Mouse (Mus musculus) embryonic facial prominence, embryonic 11.5 days (tissue): ENCODE measurements around the gene Stra6l. TPM values are rescaled to one million over a fixed set of nuclear protein-coding genes. Genes with fewer than 3 reads are reported as not detected.

Source experiments
- ATAC-seq: fragments of 200-750 bp; cut with Nextera tagmentation; replicated peaks from 2 replicates; pipeline ENCODE4 v1.8.0; 2017; ENCODE audit warnings: low read depth; ENCODE audit not compliant: insufficient number of reproducible peaks, low FRiP score, low TSS enrichment
- DNase-seq: peaks from one replicate; pipeline ENCODE4 v3.0.0-alpha.2; 2015; ENCODE audit warnings: low spot score
- H3K27ac ChIP-seq: fragments of 300-500 bp; sonication (generic); replicated peaks from 2 replicates; pipeline ENCODE4 v1.5.1; 2014; ENCODE audit warnings: mild to moderate bottlenecking, low read depth, low read length, control low read depth
- H3K27me3 ChIP-seq: fragments of 300-500 bp; sonication (generic); 2 replicates; pipeline ENCODE4 v1.6.1; 2014; ENCODE audit warnings: mild to moderate bottlenecking, low read length, moderate library complexity, mixed read lengths; ENCODE audit not compliant: control insufficient read depth, insufficient read depth
- H3K36me3 ChIP-seq: fragments of 300-500 bp; sonication (generic); replicated peaks from 2 replicates; pipeline ENCODE4 v1.6.1; 2014; ENCODE audit warnings: low read depth, mild to moderate bottlenecking, low read length, moderate library complexity, mixed read lengths; ENCODE audit not compliant: control insufficient read depth, insufficient read depth
- H3K4me1 ChIP-seq: fragments of 300-500 bp; sonication (generic); 2 replicates; pipeline ENCODE4 v1.6.1; 2014; ENCODE audit warnings: low read length, mixed read lengths; ENCODE audit not compliant: control insufficient read depth, insufficient read depth
- H3K4me2 ChIP-seq: fragments of 300-500 bp; sonication (generic); 2 replicates; pipeline ENCODE4 v1.6.1; 2014; ENCODE audit warnings: low read depth, mild to moderate bottlenecking, control low read depth, low read length, moderate library complexity
- H3K4me3 ChIP-seq: fragments of 300-500 bp; sonication (generic); 2 replicates; pipeline ENCODE4 v1.5.1; 2014; ENCODE audit warnings: low read depth, low read length, control low read depth
- H3K9ac ChIP-seq: fragments of 300-500 bp; sonication (generic); replicated peaks from 2 replicates; pipeline ENCODE4 v1.6.1; 2014; ENCODE audit warnings: mild to moderate bottlenecking, control low read depth, low read length
- H3K9me3 ChIP-seq: fragments of 300-500 bp; sonication (generic); replicated peaks from 2 replicates; pipeline ENCODE4 v1.6.1; 2016; ENCODE audit warnings: mild to moderate bottlenecking, low read length, inconsistent platforms, mixed read lengths; ENCODE audit not compliant: control insufficient read depth
- WGBS: fragments of 180-500 bp; shearing (Covaris S2); extraction: QIAGEN DNeasy Blood & Tissue Kit; methylation state at CpG from one replicate; pipeline ENCODE4 v1.1.7; 2014; 5-methylcytosine and 5-hydroxymethylcytosine counted together
- polyA plus RNA-seq: library from polyadenylated mRNA; unstranded; fragments of >200 nt; fragmentation: Nextera tagmentation; extraction: Ambion mirVana; gene quantifications from 2 replicates; pipeline ENCODE4 v1.2.1, GENCODE M21; 2014

Gene Stra6l
- polyA plus RNA-seq, 1 experiment from 2014 or later = 0.14 TPM

DNA sequence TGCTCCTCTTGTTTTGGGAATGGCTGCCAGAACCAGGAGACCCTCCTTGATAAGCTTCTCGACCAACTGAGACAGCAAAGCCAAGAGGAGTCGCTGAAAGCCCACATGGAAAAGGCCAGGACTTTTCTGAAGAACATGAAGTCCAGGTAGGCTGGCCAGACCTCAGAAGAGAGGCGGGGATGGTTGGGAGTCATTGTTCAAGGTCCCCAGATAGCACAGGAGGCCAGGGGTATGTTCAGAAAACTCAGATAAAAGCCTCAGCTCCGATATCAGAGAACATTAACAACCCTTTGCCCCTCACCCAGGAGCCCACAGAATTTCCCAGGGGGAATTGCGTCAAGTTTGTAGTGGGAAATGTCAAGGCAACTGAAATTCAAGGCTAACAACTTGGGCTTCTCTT lies 62.8 kb downstream of the Stra6l start:
- ATAC-seq = no peak
- Histone ChIP-seq H3K4me3 (no peak overlapping the region), H3K4me1 (no peaks in the 10 kb centered on the region), H3K36me3 (no peaks in the 10 kb centered on the region), H3K4me2 (no peak overlapping the region), H3K27ac (no peak overlapping the region), H3K27me3 (no peaks in the 10 kb centered on the region), H3K9ac (no peak overlapping the region), H3K9me3 (no peaks in the 10 kb centered on the region)
- DNase-seq = no peak
- 80% methylated on average over 5 of the region's 5 CpGs for WGBS

DNA sequence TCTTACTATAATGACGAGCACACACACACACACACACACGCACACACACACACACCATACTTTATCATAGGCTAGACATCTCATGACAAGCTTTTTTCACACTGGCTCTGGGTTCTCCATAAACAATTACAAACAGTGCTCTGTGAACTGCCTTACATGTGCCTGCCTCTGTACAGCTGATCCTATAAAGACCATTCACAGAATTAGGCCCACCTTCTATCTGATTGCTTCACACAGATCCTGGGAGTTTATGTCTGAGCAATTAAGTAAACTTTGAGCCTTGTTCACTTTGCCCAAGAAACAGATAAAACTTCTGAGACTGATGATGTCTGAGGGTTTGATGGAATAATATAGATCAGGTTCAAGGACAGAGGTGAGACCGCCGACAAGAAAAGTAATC lies 63.4 kb downstream of the Stra6l start:
- no peak overlapping the region for H3K4me2 ChIP-seq
- no peak for DNase-seq
- no peak for ATAC-seq

DNA sequence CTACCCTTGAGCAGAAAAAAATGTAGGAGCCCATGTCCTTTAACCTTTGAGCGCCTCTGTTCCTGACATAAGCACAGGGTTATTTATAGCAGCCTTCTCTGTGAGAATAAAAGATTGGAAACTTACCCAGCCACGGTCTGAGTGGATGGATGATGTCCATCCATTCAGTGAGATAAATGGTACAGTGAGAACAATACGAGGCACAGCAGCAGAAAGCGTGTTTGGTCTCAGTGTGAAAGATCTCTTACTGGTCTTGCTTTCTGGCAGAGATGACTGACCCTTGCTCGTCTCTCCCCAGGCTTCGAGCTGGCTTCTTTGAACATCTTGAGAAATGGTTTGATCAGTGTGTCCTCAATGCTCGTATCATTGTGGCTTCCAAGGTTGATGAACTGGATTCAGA lies 68.6 kb downstream of the Stra6l start:
- Histone ChIP-seq H3K9ac (no peak overlapping the region), H3K4me1 (no peaks in the 10 kb centered on the region), H3K36me3 (no peaks in the 10 kb centered on the region), H3K27ac (no peak overlapping the region), H3K9me3 (no peaks in the 10 kb centered on the region), H3K4me3 (no peak overlapping the region), H3K27me3 (no peaks in the 10 kb centered on the region), H3K4me2 (no peak overlapping the region)
- DNase-seq (no peak), ATAC-seq (no peak)
- WGBS = 83% methylated on average over 7 of the region's 7 CpGs

More for the DNA sequence above, 63.4 kb downstream of the Stra6l start:
- Histone ChIP-seq H3K9me3 (no peaks in the 10 kb centered on the region), H3K36me3 (no peaks in the 10 kb centered on the region), H3K4me3 (no peak overlapping the region), H3K4me1 (no peaks in the 10 kb centered on the region), H3K9ac (no peak overlapping the region), H3K27ac (no peak overlapping the region), H3K27me3 (no peaks in the 10 kb centered on the region)
- WGBS = 95% methylated on average over 4 of the region's 4 CpGs

DNA sequence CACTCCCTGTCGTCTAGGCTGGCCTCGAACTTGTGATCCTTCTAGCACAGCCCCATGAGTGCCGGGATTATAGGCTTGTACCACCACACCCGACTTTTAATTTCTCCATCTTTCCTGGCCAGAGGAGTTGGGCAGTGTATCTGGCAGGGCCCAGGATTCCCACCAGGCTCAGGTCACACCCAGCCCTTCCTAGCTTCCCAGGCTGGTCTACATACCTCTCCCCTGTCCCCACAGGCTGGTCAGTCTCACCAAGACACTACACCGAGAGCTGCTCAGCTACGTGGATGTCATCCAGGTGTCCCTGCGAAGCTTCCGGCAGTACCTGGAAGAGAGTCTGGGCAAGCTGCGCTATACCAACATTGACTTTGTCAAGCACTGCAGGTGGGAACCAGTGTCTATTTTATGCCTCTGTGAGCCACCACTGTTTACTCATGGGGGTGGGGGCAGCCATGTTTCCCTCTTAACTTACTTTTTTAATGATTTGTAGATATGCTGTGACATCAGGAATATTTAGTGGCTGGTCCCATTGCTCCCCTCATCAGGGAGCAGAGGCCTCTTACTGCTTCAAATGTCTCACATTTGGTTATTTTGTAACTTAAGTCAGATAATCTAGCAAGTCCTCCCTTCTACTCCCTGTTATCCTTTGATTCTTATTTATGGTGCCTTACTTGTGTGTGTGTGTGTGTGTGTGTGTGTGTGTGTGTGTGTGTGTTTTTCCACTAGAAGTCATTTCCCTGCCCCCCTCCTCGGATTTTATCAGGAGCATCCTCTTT lies 73.4 kb downstream of the Stra6l start:
- Histone ChIP-seq H3K9ac (no peak overlapping the region), H3K4me2 (no peak overlapping the region), H3K27me3 (no peaks in the 10 kb centered on the region), H3K4me3 (no peak overlapping the region), H3K27ac (no peak overlapping the region), H3K36me3 (no peaks in the 10 kb centered on the region), H3K4me1 (no peaks in the 10 kb centered on the region), H3K9me3 (no peaks in the 10 kb centered on the region)
- ATAC-seq (no peak), DNase-seq (no peak)
- 83% methylated on average over 10 of the region's 10 CpGs for WGBS

DNA sequence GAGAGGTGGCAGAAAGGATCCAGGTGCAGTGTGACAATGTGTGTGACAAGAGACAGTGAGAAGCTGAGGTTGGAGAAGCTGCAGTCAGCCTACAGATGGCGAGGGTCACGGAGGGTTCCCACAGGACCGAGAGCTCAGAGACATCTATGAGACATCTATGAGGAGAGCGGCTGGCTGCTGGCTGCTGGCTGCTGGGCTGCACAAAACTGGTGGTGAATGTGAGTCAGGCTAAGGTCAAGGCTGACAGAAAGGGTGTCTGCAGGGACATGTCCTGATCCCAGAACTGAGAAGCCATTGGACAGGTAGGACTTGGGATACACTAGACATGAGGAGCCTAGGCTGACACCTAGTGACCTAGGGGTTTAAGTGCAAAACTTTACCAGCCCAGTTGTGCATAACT lies 75.5 kb downstream of the Stra6l start:
- ATAC-seq = no peak
- Histone ChIP-seq H3K9me3 (no peaks in the 10 kb centered on the region), H3K27me3 (no peaks in the 10 kb centered on the region), H3K4me3 (no peak overlapping the region), H3K9ac (no peak overlapping the region), H3K4me1 (no peaks in the 10 kb centered on the region), H3K4me2 (no peak overlapping the region), H3K36me3 (no peaks in the 10 kb centered on the region), H3K27ac (no peak overlapping the region)
- no peak for DNase-seq
- 90% methylated on average over 4 of the region's 4 CpGs for WGBS

DNA sequence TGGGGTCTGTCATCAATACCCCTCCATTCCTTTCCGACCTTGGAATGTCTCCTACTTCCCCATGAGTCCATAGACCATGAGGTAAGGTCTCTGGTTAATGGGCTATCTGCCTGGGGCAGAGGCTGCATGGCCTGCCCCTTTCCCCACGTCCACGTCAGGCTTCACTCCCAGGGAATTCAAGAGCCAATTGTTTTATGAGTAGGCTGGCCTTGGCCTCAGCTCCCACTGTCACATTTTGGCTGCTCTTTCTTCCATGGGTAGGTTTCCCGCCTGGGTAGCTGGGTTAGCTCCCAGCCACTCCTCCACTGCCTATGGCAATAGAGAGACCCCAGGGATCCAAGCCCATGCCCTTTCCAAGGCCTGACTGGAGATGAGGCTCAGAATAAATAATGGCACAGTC lies 80.1 kb downstream of the Stra6l start:
- Histone ChIP-seq H3K27me3 (no peaks in the 10 kb centered on the region), H3K4me3 (no peak overlapping the region), H3K9ac (no peak overlapping the region), H3K4me2 (no peak overlapping the region), H3K36me3 (no peaks in the 10 kb centered on the region), H3K9me3 (no peaks in the 10 kb centered on the region), H3K4me1 (no peaks in the 10 kb centered on the region), H3K27ac (no peak overlapping the region)
- no peak for DNase-seq
- no peak for ATAC-seq
- 82% methylated on average over 4 of the region's 4 CpGs for WGBS

Other genes with a start within 250 kb of the Stra6l start
- 2.0 and 2.3 TPM in 2 replicates for gene Aldh1b1, start 49.6 kb upstream of the Stra6l start, polyA plus RNA-seq
- 10.0 and 13.4 TPM in 2 replicates for gene Igfbpl1, start 21.7 kb upstream of the Stra6l start, polyA plus RNA-seq
- not detected in 2 replicates for gene Ccdc180, start 41.6 kb downstream of the Stra6l start, polyA plus RNA-seq
- gene Tdrd7, start 116.7 kb downstream of the Stra6l start, polyA plus RNA-seq = 9.3 and 11.8 TPM in 2 replicates
- gene Tmod1, start 190.3 kb downstream of the Stra6l start, polyA plus RNA-seq = 4.8 and 5.2 TPM in 2 replicates